Mouse (Mus musculus) heart, adult 8-10 months (tissue): ENCODE results near the gene Haus7. TPM values are rescaled to one million over a fixed set of nuclear protein-coding genes. Genes with fewer than 3 reads are reported as not detected.

Experiments
- DNase-seq: peaks from one replicate; pipeline ENCODE4 v3.0.0; 2022; ENCODE audit warnings: low spot score
- total RNA-seq, 4 experiments: library from RNA; stranded (reverse); gene quantifications; 2 replicates each; pipeline ENCODE4 v1.2.4; 2022

Gene Haus7
- 1 to 10 TPM; 5.0 to 6.3 (median 5.4) TPM for total RNA-seq

DNA sequence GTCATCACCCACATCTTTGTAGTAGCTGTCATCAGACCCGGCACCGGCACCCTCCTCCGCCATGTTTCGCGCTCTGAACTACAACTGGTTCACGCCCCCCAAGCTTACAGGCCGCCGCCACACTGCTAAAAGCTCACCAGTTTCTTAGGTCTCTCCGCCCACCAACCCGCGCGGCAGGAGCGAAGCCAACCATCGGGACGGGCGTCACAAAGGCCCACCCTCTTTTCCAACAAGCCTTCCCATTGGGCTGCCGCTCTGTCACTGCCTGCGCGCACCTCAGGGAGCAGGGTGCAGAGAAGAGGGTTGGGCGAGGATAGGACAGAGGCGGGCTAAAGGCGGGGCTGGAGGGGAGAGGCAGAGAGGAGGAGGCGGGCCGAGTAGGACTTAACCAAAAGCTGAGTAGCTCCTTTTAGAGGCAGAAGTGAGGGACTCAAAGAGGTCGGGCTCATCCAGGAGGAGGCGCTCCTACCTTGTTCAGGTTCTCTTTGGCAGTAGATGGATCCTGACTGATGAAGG lies at the start of gene Haus7:
Gene Haus7, minus strand, starts transcription at position 168 of the 516 bp plus-strand sequence.
- DNase-seq, result peak; percentile 92

DNA sequence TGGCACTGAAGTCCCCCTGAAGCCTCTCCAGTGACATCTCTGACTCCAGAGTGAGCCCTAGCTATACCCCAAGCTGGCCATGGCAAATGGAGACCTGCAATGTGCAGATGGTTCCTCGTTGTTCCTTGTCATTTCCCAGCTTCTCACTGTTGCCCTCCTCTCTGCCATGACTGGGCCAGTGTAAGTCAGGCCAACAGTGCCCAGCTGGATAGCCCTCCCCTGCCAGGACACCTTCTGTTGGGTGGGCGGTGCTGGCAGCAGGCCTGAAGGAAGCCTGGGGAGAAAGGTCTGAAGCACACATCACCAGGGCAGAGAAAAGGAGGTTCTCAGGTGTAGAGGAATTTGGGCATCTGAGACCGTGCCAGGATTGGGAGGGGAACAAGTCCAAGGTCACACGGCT lies 47.7 kb upstream of the Haus7 start:
- DNase-seq, result no peak

DNA sequence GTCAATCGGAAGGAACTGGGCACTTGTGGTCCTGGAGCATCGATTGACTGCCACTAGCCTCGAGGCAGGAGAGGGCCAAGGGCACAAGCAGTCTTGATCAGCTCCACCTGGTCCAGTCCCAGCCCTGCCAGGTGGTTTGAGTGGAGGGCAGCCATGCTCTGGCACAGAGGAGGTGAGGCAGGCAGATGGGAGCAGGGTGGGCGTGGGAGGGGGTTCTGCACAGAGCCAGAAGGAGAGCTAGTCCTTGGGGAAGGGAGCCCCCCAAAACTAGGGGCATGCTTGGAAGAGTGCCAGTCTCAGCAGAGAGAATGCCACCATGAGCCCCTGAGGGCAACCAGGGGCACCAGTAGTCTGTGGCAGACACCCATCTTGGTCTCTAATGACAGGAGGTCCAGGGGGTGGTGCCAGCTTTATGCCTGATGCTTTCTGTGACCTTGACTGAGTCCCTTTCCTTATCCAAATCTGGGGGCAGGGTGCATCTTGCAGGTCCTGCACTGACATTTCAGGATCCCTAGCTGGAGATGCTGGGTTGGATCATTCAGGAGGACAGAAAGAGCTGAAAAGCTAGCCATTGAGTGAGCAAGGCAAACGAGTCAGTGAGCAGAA lies 46.4 kb upstream of the Haus7 start:
- no peak for DNase-seq

DNA sequence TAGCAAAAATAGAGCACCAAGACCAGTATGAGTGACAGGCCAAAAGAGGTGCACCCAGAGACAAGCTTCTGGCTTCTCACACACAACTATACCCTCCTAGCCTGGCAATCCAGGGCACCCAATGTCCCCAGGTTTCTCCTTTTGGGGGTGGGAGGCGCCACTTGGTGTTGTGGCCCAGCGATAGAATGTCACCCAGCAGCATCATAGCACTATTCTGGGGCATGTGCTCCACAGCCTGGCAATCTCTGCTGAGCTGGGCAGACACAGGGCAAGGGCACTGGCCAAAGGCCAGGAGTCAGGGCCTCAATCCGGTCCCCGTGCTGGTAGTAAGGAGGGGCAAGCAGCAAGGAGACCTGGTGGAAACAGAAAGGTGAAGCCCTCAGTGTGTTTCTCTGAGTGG lies 37.9 kb upstream of the Haus7 start:
- DNase-seq, result no peak

DNA sequence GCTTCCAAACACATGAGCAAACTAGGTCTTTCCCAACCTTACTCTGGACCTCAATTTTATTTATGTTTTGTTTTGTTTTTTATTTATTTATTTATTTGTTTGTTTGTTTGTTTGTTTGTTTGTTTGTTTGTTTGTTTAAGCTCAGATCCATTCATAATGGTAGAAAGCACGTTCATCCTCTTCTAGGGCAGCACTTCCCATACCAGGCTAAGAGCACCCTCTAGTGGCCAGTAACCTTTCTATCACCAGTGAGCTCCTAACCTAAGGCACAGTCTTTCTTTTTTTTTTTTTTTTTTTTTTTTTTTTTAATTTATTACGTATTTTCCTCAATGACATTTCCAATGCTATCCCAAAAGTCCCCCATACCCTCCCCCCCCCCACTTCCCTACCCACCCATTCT lies 34.7 kb upstream of the Haus7 start:
- DNase-seq, result peak; percentile 48

DNA sequence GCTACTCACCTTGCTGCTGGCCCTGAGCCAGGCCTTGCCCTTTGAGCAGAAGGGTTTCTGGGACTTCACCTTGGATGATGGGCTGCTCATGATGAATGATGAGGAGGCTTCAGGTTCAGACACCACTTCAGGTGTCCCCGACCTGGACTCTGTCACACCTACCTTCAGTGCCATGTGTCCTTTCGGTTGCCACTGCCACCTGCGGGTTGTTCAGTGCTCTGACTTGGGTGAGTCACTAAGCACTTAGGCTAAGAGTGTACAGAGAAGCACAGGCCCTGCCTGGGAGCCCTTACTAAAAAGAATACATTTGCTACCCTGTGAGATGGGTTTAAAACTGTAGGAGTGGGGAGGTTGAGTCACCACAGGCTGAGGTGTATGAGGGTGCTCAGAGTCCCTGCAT lies 32.0 kb upstream of the Haus7 start:
- DNase-seq, result no peak

DNA sequence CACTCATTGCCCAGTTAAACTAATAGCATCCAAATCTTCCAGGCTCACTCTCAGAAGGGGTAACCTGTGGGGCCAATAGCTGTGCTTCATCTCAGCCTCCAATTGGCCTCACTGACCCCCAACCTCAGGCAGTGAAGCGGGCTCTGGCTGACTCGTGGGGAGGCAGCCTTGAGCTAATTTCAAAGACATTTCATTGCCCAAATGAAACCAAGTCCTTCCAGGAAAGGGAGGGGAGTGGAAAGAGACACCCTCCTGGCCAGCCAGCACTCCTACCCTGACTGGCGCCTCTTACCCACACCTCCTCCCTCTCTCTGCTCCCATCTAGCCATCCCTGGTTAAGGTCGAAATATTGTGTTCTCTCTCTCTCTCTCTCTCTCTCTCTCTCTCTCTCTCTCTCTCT lies 31.3 kb upstream of the Haus7 start:
- no peak for DNase-seq

DNA sequence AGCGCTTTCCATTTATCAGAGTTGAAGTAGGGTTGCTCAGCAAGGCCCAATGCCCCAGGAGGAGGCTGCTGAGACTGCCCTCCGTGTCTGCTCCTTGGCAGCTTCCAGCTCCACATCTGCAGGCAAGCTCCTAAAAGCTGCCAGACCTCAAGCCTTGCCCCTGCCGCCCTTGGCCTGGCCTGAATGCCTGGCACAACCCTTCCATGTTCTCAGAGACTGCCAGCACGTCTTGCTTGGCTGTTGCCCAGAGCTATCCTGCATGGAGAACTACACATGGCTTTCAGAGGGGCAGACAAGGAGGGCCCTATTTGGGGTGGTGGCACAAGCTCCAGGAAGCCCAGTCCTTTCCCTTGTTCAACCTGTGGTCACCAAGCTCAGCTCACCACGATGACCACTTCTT lies 28.1 kb upstream of the Haus7 start:
- DNase-seq, result no peak

DNA sequence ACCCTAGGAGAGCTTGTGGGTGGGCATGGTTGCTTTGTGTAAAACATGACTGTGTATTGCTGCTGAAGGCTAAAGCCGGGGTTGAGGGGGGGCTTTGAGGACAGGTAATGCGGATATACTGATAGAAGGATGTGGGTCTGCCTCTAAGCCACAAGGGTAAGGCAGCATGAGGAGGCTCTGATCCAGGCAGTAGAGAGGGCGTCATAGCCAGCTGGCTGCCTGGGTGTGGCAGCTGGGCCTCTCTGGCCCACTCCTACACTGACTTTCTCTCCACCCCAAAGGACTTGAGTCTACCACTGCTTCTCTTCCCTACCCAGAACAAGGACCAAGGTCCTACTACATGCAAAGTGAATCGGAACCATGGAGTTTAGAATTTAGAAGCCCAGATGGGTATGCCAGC lies 26.0 kb upstream of the Haus7 start:
- DNase-seq, result no peak

DNA sequence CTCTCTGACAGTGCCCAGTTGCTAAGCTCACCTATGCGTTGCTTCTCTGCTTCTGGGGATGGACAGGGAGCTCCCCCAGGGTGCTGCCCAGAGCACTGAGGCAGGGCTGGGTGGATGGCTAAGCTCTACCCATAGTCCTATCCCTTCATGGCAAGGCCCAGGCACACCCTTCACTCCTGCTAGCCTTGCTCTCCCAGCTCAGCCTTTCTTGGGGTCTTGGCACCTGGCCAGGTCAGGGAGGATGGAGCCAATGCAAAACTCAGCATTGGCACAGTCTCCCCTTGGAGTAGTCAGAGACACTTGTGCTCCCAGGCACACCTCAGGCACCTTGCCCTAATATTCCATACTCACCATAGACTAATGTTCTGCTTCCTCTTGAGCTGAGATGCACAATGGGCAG lies 25.2 kb upstream of the Haus7 start:
- DNase-seq, result no peak

DNA sequence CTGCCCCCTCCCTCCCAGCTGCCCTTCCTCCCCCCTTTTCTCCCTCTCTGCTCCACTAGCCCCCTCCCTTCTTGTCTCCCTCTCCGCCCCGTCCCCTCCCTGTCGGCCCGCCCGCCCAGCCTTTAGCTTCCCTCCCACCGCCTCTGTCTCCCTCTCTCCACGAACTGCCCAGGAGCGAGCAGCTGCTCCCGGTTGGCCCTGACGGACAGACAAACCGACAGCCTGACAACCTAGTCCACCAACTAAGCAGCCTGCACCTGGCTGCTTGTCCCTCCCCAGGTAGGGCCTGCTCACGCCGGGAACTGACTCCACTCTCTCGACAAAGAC lies 24.6 kb upstream of the Haus7 start, which contains the start of gene Bgn:
Gene Bgn, plus strand, starts transcription at position 119 of the 327 bp plus-strand sequence.
- DNase-seq, result no peak

DNA sequence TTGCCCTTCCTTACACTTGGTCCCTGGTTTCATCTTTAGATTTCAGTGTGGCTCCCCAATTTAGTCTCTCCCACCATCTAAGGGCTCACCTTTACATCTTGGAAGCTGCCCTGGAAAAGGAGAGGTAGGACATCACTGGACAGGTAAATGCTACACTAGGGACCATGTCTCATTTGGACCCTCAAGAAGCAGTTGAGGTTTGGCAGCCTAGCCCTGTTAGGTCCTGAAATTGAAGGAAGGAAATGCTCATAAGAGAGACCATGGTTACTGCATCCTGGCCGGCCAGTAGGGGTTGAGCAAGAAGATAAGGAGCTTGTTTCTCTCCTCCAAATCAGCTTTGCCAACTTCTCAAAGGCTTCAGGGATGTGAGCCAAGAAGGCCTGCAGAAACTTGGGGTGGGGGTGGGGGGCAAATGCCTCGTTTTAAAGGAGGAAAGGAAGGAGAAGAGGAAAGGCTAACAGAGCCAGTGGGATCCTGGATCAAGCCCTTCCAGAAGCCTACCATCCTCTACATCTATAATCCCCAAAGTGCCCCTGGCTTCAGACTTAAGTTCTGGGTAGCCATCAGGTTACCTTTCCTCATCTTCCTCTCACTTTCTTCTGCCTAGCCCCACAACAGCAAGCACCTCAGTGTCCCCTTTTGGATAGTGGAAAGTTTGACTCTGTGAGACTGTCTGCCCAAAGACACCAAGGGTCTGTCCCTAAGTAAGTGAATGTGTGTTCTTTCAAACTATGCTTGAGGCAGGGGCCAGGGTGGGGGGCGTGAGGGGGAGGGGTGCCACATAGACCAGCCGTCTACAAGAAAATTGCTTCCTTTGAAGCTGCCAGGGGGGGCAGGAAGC lies 24.0 kb upstream of the Haus7 start:
- DNase-seq, result no peak

DNA sequence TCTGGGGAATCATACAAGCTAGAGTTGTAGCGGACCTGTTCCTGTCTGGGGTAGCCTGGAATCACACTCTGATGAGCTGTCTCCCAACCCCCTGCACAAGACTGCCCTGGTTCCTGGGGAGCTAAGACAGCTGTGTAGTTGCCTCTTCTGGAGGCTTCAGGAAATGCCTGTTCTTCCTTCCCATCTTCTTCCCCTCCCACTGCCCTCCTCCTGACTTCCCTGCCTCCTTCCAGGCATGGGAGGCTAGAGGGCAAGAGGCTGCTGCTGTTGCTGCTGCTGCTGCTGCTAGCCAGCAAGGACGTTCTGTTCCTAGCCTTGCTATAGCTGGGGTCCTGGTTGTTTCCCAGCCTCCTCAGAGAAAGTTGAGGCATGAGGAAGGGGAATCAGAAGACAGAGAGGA lies 21.5 kb upstream of the Haus7 start:
- DNase-seq, result no peak

DNA sequence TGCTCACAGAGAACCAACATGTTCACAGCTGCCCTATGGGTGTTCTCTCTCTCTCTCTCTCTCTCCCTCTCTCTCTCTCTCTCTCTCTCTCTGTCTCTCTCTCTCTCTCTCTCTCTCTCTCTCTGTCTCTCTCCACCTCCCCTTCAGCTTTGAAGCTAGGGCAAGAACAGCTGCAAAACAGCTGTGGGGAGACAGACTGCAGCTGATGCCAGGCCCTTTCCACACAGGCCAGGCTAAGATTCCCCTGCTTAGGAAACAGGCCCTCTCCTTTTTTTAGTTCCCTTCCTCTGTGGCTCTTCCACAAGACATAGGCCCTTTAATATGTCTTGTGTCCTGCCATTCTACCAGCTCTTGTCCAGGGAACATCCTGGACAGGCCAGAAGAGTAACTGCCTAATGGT lies 20.8 kb upstream of the Haus7 start:
- DNase-seq, result no peak

DNA sequence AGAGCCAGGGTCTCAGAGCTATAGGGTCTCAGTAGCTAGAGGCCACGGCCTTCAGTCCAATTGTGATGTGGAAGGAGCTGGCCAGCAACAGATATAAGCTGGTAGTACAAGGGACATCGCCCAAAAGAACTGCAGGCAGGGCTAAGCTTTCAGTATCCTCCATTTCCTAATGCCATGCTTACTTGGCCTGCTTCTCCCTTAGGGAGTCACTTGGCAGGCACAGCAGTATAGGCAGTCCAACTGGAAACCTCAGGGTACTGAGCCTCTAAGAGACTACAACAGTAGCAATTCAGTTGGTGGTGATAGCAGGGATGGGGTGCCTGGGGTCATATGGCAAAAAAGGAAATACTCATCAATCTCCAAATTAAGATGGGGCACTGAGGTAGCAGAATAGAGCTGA lies 18.7 kb upstream of the Haus7 start:
- no peak for DNase-seq

DNA sequence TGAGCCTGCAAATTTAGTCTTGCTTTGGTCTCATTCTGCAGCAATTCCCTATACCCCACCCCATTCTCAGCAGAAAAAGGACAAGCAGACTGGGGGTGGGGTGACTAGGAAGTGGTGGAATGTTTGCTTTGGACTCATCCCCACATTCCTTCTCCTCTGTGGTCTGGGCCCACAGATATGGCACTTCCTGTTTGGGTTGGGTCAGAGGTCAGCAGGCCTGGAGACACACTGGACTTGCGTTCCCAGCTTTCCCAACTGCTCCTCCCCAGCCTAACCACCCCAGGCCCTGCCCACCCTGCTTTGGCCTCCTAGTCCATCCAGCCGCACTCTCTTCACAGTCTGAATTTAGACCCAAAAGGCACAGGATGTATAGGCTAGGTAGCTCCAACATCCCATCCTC lies 17.8 kb upstream of the Haus7 start:
- DNase-seq, result peak; percentile 67

DNA sequence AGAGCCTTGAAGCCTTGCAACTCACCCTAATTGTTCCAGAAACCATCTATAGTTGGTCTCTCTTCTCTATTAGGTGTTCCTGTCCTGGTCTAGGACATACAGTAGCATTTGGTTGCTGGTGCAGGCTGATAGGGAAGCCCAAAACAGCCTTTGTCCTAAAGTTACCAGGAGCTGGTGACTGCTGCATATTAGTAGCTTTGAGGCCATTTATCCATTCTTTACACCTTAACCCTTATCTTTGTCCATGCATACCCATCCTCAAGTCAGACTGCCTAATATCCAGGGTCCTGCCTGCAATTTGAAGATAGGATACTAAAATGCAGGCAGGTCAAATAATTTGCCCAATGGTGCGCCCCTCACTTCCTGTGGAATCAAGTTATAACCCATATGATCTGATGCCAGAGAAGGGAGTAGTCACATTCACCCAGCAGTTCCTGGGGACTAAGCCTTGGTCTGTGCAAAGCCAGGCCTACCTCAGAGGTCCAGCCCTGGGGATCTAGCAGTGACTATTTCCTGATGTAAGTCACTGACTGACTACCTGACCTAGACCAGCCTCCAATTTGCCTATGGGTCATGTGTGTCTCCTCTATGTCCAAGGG lies 16.9 kb upstream of the Haus7 start:
- no peak for DNase-seq

DNA sequence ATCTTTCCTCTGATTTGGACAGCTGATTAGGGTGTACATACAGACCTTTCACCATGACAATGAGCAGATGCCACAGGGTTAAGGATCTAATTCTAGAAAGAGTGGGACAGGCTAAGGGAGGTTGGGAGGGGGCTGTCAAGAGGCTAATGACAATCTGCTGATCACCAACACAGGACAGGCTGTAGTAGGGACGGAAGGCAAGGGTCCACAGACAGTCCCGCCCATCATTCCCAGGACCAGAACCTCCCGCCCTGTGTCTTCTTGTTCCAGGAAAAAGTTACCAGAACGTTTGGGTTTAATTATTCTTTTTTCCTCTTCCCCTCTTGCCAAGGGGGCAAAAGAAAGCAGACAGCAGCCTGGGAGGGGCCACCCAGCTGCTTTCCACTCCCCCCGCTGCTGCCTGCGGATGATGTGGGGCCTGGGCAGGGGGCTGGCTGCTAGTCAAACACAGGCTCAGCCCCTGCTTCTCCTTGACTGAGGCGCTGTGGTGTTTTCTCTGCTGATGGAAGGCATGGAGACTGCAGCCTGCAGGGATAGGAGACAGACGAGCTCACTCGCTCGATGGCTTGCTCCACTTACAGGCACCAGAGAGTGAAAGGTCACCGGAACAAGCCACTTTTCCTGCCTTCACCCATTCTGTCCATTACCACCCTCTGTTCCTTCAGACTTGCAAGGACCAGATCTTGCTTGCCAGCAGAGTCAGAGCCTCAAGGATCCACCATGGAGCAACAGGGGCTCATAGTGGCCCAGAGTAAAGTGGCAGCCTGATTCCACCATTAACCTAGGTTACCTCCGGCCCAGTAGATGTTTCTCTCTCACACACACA lies 15.7 kb upstream of the Haus7 start:
- no peak for DNase-seq

DNA sequence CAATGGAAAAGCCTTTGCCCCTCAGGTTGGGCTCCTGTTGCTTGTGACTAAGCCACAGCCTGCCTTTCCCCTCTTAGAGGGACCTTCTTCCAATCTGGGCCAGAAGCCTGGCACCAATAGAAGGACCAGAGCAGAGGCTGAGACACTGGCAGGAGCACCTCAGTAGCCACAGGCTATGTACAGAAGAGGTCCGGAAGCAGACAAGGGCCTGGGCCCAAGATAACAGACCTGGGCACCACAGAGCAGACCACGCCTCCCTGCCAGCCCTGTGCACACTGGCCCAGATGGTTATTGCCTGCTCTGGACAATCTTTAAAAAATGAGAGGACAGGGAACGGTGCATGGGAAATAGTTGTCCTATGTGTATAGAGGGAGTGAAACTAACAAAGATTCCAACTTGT lies 12.9 kb upstream of the Haus7 start:
- no peak for DNase-seq

DNA sequence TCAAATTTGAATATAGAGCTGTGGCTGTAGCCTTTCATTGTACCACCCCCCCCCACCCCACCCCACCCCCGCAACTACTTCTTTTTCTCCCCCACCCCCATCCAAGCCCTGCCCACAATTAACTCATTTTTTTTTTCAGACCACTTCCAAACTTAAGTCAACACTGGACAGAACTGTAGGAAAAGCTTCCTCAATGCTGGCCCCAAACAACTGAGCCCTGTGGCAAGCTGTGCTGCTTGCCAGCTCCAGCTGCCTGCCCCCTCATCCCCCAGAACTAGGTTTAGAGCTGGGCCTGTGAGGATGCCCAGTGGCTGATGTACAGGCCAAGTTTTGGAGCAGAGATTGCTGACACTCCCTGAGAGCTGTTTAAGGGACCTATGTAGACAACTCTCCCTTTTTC lies 9.9 kb upstream of the Haus7 start:
- DNase-seq, result no peak

DNA sequence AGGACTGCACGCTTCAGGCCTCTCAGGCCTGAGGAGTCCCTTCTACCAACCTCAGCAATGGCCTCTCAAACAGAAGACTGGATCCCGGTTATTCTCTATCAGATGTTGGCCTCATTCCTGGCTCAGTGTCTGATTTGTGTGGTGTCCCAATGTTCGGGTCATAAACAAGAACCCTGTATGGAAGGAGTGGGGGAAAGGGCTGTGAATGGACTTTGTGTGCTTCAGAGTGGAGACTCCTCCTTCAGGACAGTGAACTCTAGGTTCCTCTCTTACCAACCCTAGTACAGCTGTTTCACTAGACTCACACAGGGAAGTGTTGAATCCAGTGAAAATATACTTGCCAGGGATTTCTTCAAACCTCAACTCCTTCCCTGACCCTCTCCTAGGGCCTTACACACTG lies 9.5 kb upstream of the Haus7 start:
- no peak for DNase-seq
